Mouse (Mus musculus) gastrocnemius, adult 8-10 months (tissue): ENCODE data around the gene 4833427G06Rik. TPM values are rescaled to one million over a fixed set of nuclear protein-coding genes. Genes with fewer than 3 reads are reported as not detected.
A peak's percentile ranks its signal among the peaks of the same experiment; 100 is the strongest.
"Not testable (repeated sequence)": the region's sequence is repeated elsewhere in the genome, so short reads cannot be mapped to it uniquely, and the experiment has no call there.

Experiments
- DNase-seq, 2 experiments: peaks; one replicate each; pipeline ENCODE4 v3.0.0; 2022; ENCODE audit warnings: low spot score in 2 of 2
- total RNA-seq, 4 experiments: library from RNA; stranded (reverse); gene quantifications; 2 replicates each; pipeline ENCODE4 v1.2.4; 2022

4833427G06Rik gene
- total RNA-seq, result not detected

DNA sequence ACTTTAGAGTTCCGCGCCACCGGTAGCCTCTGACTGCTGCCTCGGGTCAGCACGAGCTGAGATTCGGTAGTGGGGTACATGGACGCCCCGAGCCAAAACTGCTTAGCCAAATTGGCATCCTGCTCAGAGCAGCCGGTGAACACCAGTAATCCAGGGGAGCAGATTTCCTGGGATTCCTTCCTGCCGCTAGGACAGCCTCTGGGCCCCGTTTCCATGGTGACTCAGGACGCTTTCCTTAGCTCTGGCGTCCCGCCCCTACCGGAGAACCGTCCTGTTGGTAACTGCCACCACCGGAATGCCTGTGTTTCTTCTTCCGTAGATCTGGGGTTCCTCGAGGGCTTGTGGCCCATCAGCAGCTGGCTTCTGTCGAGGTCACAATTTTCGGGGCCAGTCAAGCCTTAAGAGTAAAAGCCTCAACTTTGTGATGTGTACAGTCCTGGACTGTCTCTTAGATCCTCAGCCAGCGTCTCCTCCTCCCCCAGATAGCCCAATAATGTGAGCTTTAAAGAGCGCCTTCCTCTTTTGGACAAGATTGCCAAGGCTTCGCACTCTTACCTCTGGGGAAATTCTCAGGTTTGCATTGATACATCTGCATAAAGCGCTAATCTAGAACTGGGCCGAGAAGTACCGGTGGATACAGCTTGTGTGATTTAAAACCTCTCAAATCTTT lies at the start of gene 4833427G06Rik:
Gene 4833427G06Rik (minus strand): TSS at position 323 of the 670 bp plus-strand sequence.
- DNase-seq, result no peak

DNA sequence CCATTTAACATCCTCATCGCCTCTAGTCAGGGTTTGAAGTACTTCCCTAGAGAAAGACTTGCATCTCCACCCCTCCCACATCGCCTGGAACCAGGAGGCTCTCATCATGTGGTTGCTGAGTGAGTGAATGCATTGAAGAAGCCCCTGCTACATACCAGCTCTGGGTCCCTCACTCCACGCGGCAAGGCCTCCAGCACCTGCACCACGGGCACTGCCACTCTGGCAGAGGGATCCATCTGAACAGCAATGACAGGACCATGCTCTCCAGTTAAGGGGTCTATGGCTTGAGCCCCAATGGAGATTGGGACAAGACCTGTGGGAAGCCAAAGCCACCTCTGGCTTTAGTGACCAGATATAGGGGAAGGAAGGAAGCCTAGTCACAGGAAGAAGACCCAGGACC lies 45.4 kb upstream of the 4833427G06Rik start:
- no peak for DNase-seq

DNA sequence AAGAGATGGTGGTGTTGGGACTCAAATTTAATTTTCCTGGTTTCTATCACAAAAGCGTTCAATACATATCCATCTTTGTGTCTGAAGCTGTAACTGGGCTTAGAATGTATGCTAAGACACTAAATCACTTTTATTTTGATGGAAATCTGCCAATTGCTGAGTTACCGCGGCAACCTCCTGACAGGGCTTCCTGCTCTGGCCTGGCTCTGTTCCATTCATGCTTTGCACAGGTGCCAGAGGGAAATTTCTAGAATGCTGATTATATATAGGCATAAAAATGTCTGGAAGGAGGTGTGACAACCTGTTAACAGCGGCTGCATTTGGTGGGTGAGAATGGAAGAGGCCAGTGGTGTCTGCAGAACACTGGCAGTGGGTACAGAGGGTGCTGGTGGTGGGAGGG lies 44.6 kb upstream of the 4833427G06Rik start:
- DNase-seq, result no peak

GRCm38 (mm10) chr9:51144218-51144617 lies 42.3 kb upstream of the 4833427G06Rik start:
- no peak for DNase-seq

GRCm38 (mm10) chr9:51143437-51143836 lies 41.6 kb upstream of the 4833427G06Rik start:
- no peak for DNase-seq

GRCm38 (mm10) chr9:51140711-51141110 lies 38.8 kb upstream of the 4833427G06Rik start:
- DNase-seq, result no peak

- not testable (repeated sequence) for DNase-seq
Measured at GRCm38 (mm10) chr9:51139401-51139800, 37.5 kb upstream of the 4833427G06Rik start.

DNA sequence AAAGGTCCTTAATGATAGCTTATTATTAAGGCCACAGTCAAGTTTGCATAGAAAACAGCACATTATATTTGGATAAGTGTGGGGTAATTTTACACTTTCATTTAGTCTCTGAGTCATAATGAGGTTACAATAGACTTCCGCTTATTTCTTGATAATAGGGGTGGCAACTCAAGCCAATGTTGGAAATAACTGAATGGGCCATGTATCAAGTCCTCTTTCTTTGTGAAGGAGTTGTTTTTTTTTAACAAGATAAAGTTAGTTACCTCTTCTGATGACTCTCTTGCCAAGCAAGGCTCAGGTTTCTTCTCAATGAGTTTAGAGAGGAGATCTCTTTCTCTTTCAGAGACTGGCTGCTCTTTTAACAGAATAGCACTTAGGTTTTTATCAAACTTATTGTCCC lies 36.4 kb upstream of the 4833427G06Rik start:
- no peak for DNase-seq

DNA sequence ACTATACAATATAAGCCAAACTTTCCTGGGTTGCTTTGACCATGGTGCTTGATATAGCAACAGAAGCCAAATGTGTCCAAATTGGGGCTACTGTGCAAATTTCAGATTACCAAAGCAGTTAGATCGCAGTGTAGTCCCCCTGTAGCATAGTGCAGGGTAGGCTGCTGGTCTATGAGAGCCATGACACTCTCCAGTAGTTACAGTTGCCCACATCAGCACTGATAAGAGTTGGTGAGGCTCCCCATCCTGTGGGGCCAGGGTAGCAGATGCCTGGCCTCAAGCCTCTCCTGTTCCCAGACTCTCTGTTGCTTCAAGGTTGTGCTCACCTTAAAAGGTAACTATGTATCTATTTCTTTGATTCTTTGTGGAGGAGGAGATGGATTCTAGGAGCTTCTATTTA lies 36.0 kb upstream of the 4833427G06Rik start:
- no peak for DNase-seq

GRCm38 (mm10) chr9:51137432-51137831 lies 35.6 kb upstream of the 4833427G06Rik start:
- no peak for DNase-seq

DNA sequence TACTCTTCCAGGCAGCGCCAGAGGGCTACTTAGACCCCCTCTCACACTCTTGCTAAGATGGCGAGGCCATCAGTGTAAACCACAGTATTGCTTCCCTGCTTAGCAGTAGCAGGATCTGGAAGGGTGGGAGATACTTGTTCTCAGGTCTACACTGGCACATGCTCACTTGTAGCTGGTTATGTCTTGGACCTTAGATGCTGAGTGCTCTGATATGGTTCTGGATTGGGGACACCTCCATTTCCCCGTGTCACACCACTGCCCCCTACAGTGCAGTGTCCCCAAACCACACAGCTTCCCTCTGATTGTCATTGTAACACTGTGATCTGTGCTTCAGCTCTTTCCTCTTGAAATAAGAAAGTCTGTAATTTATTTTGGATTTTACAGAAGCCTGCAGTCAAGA lies 35.1 kb upstream of the 4833427G06Rik start:
- DNase-seq, result no peak

GRCm38 (mm10) chr9:51114767-51115166 lies 12.9 kb upstream of the 4833427G06Rik start:
- DNase-seq, result no peak

- no peak for DNase-seq
Measured at GRCm38 (mm10) chr9:51105751-51106150, 3.9 kb upstream of the 4833427G06Rik start.

DNA sequence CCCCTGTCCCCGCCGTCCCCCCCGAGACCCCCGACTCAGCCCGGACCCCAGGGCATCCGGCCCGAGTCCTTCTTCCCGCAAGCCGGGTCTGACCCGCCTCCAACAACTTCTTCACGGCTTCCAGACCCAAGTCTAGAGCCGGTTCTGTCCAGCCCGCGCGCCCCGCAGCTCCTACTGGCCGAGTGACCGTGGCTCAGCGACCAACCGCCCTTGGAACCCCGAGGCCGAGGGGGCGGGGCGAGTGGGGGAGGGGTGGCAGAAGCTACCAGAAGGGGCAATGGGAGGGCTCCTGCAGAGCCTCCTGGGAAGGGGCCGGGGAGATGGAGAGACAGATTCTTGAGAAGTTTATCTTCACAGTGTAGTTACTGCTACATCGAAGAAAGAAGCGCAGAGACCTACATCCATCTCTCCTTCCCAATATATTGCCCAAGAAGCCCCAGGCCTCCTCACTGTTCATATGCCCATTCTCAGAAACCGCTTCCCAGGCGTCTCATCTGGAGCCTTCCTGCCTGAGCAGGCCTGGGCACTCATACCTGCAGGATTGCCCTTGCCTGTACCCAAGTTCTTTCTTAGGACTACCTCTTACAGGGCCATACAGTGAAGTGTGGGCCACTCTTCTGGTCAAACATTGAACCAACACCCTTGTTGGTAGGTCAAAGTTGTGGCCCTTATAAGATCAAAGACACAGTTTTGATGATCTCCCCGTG lies 2.1 kb upstream of the 4833427G06Rik start:
- no peak for DNase-seq

GRCm38 (mm10) chr9:51102963-51103807 lies 1.3 kb upstream of the 4833427G06Rik start:
- peak in 1 of 2 experiments; percentile 5 for DNase-seq

DNA sequence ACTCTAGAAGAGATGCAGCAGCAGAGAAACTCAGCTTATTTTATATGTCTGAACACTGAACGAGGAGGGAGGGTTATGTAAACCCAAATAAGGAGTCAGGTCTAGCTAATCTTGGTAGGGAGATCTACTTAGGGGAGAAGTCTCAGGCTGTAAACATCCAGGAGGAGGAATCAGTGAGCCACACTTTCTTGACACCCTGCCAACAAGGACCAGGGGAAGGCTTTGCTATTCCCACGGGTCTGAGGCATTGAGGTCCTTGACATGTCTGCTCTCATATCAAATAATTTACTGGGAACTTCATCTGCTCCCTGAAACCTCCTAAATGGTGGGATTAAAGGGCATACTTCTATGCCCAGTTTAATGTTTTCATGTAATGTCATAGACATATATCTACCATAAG lies 5.6 kb downstream of the 4833427G06Rik start:
- DNase-seq, result no peak

- DNase-seq, result no peak
Measured at GRCm38 (mm10) chr9:51093697-51094096, 8.2 kb downstream of the 4833427G06Rik start.

DNA sequence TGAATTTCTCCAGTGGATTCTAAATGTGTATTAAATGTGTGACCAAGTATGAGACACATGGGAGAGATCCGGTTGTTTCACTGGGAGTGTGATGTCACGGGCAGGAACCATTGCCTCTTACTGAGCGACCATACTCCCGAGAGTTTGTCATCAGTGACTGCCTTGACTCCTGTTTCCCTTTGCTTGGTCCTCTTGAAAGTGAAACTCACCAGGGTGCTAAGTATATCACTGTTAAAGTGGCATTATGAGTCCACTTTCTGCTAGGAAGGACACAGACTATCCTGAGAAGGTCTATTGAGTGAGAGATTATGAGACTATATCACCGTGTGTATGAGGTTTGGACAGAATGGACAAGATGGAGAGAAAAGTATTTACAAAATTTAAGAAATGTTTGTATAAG lies 20.3 kb downstream of the 4833427G06Rik start:
- DNase-seq, result no peak

- DNase-seq, result peak; percentile 72 to 78
Measured at GRCm38 (mm10) chr9:51076979-51077315, 24.9 kb downstream of the 4833427G06Rik start, which contains the start of gene Layn. Layn (minus strand) TSS chr9:51077094.

GRCm38 (mm10) chr9:51076300-51076978 lies 25.4 kb downstream of the 4833427G06Rik start:
- no peak for DNase-seq

DNA sequence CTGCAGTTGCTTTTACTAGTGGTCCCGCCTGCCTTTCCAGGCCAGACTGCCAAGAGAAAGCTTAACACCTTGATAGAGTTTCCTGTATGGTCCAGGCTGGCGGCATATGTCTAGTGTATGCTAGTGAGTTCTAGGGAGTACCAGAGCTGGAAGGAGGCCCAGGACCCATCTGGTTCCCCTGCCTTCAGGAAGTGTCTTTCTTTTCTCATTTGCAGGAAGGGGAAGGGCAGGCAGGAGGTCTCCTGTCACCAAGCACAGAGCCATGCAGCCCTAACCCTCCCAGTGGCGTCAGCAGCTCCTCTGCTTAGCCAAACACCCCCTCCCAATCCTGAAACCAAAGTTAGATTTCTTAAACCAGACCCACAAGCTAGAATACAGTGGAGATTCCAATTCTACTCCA lies 26.1 kb downstream of the 4833427G06Rik start:
- DNase-seq, result no peak

- no peak for DNase-seq
Measured at GRCm38 (mm10) chr9:51070801-51071200, 31.1 kb downstream of the 4833427G06Rik start.
